Mouse (Mus musculus) cerebellum, postnatal 14 days (tissue): Measurements from ENCODE around the gene Mad1l1.

Experiments used
- DNase-seq, 2 experiments: peaks; one replicate each; pipeline ENCODE4 v3.0.0; 2021; ENCODE audit warnings: mixed read lengths in 2 of 2

The Mad1l1 gene

DNA sequence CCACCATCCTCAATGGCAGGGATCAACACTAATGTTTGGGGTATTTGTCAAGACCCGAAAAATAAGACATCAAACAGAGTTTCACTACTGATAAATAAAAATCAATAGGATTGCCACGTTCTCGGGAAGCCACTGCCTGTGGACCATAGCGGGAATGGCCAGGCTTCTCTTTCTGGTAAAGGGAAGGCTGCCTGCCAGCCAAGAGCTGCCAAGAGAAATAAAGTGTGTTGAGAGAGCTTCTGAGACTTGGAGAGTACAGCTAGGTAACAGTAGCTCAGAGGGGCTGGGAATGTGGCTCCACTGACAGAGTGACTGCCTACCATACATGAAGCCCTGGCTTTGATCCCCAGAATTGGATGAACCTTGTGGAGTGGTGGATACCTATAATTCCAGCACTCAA, 108.4 kb downstream of the Mad1l1 start:
- DNase-seq, result no peak

DNA sequence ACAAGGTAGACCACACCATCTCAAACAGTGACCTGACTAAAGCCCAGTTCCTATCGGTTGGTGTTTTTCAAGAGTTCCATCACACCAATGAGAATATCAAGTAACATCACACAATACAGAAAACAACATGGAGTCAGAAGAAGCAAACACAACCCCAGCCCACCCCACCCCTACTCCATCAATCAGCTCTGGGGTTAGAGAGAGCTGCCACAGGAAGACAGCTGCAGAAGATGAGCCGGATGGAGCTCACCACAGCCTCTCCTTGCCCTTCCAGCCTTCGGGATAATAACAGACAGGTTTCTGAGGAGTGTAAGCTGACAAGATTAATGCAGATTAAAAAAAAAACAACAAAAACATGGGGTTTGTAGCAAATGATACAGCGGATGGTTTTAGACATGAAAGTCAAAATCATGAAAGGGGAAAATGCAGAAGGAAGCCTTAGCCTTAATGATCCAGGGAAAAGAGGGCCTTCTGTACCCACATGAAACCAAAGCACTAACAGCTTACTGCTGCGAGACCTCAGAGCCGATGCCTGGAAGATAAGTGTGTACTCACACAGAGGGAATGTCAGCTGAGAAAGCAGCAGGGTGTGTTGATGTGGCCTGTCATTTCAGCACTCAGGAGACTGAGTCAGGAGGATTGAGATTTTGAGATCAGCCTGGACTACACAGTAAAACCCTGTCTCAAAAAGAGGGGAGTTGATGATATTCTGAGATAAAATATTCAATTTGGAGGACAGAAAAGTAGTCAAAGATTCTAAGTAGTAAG, 110.8 kb downstream of the Mad1l1 start:
- DNase-seq, result no peak

DNA sequence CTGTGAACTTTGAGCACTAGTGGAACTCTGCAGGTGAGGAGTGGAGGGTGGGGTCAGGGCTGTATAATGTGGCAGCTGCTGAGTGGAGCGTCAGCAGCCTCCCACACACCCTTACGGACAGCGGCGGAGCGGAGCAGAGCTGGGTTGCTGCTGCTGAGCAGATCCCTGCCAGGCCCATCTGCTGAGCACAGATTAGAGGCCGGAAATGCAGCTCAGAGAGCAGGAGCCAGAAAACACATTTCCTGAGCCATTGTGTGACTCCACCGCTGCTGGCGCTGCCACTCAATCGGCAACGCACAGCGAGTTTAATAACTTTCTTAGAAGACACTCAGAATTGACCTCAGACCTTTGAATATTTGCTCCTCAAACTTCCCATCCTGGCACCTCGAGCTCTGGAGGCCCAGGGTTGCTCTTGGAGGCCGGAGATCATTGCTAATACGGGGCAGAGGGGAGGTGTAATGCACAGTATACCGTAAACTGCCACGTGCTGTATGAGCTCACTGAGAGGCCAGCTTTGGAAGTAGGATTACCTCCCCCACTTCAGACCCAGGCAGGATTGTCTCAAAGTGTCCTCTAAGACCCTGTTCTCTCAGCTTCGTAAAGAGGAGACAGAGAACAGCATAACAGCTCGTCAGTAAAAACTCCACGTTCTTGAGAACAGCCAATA, 112.5 kb downstream of the Mad1l1 start:
- DNase-seq, result peak in 1 of 2 experiments; percentile 27

DNA sequence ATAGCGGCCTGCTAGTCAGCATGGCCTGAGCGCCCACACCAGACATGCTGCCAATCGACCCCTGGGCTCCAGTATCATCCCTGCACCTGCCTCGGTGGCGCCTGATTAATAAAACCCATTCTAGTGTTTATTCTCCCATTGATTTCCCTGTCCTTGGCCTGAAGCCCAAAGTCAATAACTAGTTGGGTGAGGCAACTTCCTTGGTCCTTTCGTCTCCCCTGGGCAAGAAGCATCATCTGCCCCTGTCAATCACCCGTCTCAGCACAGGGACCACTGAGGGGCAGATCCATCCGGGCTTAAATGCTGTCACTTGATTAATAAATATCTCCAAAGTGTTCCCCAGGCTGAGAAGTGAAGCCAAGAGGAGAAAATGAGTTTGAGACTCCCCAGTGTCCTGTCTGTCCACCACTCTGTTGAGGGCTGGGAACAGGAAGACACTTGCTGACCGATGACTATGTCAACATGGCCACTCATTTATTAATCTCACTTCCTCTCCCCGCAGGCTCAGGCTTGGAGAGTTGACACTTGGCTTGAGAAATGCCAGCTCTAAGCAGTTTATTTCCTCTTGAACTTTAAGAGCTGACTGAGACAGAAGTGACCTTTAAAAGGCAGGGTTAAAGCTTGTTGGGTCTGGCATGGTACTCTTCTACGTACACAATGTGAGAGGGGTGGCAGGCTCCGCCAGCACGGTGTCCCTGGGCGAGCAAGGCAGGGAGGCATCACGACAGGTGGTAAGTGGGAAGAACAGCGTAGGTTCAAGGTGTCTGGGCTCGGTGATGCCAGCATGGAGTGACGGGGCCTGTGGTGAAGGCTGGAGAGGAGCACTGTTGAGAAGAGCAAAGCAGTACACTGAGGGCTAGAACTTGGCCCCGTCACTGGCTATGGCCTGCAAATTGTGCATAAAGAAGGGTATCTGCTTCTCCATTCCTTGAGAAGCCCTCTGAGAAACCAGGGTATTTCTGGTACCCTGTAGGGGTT, 114.3 kb downstream of the Mad1l1 start:
- no peak for DNase-seq

DNA sequence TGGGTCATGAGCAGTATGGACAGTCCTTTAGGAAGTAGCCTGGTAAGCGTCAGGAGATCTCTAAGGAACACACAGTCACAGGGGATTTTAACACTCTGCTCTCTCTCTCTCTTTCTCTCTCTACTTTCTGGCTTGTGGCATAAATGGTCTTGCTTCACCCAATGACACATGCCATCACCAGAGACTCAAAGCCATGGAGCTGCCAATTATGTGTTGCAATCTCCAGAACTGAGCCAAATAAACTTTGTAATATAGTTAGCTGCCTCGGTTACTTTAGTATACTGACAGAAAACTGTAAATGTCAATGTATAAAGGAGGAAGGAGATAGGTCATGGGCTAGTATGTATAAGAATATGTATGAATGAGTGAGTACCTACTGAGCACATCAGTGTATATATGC, 115.4 kb downstream of the Mad1l1 start:
- no peak for DNase-seq

DNA sequence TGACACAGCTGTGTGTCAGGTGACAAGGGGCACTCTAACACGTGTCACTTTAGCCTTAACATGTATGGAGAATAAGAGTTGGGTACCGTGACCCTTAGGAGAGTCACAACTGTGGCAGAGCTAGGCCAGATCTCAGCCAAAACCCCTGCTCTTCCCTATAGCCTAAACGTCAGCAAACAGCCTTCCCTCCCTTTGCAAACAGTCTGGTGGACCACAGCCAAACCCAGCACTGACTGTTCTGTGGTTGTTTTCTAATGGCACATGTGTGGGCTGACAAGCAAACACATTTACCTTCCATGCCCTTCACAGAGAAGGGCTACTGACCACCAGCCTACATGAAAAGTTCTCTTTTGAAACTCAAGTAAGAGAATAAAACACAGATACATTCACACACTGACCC, 116.9 kb downstream of the Mad1l1 start:
- no peak for DNase-seq

DNA sequence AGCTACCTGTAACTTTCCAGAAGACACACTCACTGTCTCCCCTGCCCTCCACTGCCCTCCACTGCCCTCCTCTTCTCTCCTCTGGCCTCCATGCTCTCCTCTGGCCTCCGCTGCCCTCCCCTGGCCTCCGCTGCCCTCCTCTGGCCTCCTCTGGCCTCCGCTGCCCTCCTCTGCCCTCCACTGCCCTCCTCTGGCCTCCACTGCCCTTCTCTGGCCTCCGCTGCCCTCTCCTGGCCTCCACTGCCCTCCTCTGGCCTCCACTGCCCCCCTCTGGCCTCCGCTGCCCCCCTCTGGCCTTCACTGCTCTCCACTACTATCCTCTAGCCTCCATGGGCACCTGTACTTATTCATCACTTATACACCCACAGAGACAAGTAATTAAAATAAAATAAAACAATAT, 117.3 kb downstream of the Mad1l1 start:
- DNase-seq, result no peak

DNA sequence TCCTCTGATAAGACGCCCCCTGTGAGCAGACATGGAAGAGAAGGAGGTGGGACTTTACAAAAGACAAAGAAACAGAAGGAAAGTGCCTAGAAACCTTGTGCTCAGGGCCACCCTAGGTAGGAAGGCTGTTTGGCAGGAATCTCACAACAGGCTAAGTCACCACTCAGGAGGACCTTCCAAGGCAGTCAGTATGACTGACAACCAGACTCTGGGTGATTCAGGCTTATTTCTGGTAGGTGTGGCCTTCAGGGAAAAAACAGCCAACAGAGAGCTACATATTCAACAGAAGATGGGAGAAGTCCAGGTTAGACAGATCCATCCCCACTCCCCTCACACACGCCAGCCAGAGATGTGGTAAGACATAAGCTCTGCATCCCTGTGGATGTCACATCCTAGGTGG, 118.9 kb downstream of the Mad1l1 start:
- DNase-seq, result no peak

DNA sequence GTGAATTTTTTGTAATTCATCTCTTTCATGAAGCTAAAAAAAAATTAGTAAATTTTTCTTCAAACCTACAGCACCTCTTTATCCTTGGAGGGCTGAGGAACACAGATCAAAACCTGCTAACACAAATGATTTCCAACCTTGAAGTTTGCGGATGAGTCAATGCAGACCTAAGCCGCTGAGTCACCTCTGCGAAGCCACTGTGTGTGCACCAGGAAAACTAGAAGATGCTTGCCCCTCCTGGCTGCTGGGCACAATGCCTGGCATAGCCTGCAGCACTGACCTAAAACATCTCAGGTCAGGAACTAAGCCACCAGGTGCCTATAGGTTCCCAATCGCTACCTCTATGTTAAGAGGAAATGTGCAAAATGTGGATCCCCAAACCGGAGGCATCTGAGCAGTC, 119.8 kb downstream of the Mad1l1 start:
- DNase-seq, result no peak

DNA sequence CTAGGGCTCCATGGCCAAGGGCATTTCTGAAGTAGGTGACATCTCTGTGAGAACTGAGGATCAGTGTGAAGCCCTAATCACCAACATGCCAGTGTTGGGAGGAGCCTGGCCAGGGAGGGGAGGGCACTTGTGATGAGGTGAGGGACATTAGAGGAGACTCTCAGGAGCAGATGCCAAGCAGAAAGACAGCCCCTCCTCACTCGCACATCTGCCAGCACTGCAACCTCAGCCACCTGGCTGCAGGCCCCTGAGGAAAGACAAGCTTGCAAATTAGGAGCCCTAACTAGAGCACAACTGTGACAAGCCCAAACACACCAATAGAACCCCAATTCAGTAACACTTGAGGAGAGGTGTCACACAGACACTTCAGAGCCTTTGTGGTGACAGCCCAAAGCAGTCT, 120.2 kb downstream of the Mad1l1 start:
- DNase-seq, result no peak

DNA sequence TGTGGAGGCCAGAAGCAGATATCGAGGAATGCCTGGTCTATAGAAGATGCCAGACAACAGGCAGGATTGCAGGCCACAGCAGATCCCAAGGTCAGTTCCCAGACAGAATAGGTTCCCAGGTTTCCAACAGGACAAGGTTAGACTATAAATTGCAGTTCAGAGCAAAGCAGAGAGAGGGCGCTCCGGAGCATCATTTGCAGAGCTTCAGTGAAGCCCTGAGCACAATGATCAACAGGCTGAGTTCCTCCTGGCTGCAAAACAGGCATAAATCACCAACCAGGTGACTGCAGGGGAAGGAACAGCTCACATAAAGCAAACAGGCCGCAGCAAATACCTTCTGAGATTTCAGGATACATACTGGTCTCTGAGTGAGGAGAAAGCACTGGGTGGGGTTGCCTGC, 123.6 kb downstream of the Mad1l1 start:
- DNase-seq, result peak; percentile 87 to 94

DNA sequence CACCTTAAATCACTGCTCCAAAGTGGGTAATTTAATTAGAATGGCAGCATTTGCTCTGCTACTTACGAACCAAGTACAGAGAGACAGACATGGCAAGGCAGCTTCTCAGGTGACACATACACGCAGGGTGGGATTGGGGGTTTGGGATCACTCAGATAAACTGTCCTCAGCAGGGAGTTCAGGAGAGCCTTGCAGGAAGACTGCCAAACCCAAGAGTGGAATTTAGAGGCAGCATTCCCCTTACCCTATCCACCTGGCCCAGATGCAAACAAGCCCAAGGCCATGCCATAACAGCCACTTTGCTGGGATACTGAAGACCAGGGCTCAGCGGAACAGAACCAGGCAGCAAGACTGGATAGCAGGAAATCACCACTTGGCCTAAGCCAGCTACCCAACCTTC, 124.9 kb downstream of the Mad1l1 start:
- DNase-seq, result no peak

DNA sequence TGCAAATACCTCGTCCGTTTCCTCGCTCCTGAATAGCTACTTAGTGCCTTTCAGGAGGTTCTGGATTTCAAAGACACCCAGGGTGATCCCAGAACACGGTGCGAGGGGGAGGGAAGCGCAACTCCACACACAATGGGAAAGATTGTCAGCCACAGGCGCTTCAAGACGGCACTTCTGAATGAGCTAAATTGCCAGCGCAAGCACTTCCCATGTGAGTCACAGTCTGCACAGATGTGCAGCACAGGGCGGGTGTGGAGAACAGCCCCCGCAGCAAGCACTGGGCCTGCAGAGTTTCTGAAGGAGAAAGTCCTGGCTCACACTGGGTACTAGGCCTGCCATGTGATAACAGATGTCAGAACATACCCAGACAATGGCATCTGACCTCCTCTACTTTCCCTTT, 127.2 kb downstream of the Mad1l1 start:
- no peak for DNase-seq

DNA sequence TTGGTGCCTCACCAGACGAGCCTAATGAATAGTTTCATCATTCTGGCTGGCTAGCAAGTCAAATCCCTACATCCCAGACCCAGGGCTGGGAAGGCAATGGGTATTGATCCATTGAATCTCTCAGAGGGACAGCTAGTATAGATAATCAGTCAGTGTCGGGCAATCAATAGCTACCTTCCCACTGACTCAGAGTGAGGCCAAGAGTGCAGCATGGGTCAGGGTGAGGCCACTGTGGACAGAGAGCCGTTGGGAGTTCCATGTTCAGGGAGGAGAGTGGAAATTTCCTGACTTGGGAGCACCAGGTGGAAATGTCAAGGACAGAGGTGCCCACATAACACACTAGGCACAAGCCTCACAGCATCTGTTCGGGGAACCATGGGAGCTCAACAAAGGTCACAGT, 129.8 kb downstream of the Mad1l1 start:
- no peak for DNase-seq

DNA sequence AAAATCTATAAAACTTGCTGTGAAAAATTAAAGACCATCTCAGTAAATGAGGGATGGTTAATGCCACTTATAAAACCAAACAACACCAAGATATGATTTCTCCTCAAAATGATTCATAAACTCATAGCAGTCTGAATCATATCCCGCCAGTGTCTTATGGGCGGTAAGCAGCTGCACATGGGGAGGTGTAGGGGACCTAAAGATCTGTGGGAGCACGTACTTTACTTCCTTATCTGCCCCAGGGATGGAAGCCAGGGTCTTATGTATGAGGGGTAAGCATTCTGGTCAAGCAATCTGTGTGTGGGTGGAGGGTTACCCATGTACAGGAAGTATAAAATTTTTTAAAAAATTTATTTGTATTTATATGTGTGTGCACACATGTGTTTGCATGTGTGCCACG, 135.0 kb downstream of the Mad1l1 start:
- DNase-seq, result no peak

DNA sequence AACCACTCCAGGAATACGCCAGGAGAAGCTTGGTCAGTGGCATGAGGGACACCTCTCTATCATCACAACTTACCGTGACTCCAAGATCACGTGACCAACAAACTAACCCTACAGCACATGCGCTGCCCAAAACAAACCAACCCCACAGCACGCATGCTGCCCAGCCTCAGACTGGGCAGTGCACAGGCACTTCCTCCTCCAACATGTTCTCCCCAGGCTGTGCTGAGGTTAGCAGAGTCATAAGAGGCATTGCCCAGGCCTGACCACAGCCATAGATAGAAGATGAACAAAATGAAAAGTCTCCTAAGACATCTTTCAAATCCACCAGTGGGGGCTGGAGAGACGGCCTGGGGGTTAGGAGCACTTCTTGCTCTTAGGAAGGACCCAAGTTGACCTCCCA, 135.6 kb downstream of the Mad1l1 start:
- no peak for DNase-seq

DNA sequence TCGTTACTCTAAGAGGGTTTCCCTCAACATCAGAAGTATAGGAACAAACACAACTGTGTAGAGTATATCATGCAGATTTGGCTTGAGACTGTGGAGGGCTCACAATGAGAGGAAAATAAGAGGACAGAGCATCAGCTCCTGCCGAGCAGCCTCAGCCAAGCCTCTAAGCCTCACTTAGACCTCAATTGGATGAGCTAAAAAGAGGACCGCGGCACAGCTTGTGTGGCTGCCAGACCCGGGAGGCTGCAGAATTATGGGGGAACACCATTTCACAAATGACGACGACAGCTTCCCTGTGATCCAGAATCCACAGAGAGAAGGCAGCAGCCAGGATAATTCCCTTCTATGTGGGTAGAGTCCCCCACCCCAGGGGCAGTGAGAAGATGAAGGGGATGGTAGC, 138.0 kb downstream of the Mad1l1 start:
- no peak for DNase-seq

DNA sequence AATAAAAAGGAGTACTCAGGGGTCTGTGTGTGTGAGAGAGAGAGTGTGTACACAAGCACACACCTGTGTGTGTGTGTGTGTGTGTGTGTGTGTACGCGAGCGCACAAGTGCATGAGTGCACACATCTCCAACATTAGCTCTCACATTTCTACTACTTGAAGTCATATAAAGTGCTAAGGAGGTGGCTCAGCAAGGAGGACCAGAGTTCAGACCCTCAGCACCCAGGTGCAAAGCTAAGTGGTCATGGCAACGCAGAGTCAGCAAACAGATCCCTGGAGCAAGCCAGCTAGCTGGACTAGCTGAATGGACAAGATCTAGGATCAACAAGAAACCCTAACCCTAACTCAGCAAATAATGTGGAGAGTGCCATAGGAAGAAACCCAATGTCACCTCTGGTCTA, 139.0 kb downstream of the Mad1l1 start:
- DNase-seq, result no peak

DNA sequence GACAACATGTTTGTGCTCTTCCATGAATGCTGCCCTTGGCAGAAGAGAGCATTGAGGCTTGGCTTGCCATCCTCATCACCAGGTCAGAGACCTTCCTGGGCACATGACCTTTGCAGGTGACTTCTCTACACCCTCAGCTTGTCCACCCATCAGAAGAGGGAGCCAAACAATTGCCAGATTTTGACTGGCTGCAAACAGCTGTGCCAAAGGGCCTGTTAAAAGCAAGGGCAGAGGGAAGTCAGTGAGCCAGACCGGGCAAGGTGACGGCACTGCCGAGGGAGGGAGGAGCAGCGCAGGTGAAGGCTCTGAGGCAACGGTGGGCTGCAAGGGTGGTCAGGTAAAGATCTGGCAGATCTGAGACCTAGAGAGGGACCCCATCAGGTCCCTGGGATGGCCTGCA, 141.3 kb downstream of the Mad1l1 start:
- no peak for DNase-seq

DNA sequence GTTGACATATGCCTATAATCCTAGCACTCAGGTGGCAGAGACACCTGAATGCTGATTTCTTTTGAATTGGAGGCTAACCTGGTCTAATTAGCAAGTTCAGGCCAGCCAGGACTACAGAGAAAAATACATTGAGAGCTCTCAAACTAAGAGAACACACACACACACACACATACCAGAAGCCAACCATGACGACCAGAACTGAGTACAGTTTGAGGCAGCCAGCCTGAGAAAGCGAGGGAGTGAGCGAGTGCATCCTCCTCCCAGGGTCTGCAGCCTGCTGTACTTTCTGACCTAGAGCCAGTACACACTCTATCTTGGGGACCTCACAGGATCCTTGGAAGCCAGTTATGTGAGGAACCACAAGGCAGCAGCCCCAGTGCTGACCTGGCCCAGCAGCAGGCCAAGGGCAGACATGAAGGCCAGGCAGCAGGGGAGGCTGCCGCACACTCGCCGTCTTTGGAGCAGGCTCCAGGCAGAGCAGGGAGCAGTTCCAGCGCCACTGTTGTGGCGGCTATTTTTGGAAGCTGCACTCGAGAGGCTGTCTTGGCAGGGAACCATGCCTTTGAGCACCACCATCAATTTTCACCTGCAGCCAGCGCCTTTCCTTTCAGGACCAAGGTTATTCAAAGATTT, 143.2 kb downstream of the Mad1l1 start:
- peak; percentile 72 to 80 for DNase-seq

DNA sequence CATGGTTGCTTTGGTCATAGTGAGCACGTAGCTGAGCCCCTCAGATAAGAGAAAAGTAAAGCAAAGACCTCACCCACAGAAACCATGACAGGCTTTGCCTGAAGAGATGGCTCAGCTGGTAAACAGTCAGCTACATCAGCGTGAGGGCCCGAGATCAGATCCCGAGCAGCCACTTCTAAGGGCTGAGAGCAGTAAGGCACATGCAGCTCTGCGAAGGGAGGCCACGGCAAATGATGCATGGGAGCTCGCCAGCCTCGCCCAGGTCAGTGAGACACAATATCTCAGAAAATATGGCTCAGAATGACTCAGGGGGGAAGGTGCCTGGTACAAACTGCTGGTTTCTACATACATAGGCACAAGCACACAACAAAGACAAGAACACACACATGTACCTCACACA, 143.8 kb downstream of the Mad1l1 start:
- no peak for DNase-seq

DNA sequence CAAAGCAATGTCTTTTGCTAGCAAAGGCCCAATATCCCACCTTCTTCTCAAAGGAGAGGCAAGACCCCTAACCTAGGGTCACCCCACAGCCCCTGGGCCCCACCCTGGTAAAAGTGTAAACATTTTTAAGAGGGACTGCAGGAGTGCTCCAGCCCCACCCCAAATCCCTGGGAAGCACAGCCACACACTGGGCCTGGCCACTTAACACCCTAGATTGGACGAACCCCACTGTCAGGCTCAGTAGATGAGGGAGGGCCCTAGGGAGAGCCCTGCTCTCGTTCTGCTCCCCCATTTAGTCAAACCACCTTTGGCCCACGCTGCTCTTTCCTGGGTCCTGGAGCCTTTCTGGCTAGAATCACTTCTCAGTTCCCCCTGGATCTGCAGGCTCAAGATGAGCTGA, 145.0 kb downstream of the Mad1l1 start:
- DNase-seq, result no peak
